Mouse (Mus musculus) E14TG2a.4 (cell line): Measurements from ENCODE around the gene Aoc1.

Experiments used
- CTCF ChIP-seq: conservative IDR thresholded peaks from 2 replicates; pipeline ENCODE4 v1.5.1; 2014; ENCODE audit warnings: low read length
- NANOG ChIP-seq: IDR thresholded peaks from 2 replicates; pipeline ENCODE4 v1.6.1; 2014; ENCODE audit warnings: borderline replicate concordance, low read length, mixed read lengths

DNA sequence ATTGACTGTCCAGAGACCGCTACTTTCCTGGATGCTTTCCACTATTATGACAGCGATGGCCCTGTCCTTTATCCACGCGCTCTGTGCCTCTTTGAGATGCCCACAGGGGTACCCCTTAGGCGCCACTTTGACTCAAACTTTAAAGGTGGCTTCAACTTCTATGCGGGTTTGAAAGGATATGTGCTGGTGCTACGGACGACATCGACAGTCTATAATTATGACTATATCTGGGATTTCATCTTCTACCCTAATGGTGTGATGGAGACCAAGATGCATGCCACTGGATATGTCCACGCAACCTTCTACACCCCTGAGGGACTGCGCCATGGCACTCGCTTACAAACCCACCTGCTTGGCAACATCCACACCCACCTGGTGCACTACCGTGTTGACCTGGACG is 33.7 kb downstream of the Aoc1 start:
- TF ChIP-seq CTCF (no peak), NANOG (no peak)
